Mouse (Mus musculus) cerebellum, adult 9-10 months (tissue): ENCODE results near the gene Gpd1l.
A peak's percentile ranks its signal among the peaks of the same experiment; 100 is the strongest.

Source experiments
- DNase-seq: peaks from one replicate; pipeline ENCODE4 v3.0.0; 2022

Gene Gpd1l

DNA sequence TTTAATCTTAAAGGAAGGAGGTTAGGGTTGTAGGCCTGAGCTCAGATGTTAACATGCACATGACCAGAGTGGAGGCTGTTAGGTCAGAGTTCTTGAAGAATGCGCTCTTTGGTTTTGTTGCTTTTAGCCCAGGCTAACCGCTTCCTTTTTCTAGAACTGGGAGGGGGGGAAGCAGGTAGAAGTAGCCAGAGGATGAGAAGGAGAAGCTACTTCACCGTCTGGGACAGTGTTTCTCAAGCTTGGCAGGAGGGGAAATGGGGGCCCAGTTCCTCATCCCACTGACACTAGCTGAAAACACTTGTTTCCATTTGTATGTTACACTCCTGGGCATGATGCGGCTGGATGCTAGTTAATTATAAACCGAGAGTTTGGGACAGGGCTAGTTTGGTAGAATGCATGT is 8.2 kb downstream of the Gpd1l start:
- no peak for DNase-seq

DNA sequence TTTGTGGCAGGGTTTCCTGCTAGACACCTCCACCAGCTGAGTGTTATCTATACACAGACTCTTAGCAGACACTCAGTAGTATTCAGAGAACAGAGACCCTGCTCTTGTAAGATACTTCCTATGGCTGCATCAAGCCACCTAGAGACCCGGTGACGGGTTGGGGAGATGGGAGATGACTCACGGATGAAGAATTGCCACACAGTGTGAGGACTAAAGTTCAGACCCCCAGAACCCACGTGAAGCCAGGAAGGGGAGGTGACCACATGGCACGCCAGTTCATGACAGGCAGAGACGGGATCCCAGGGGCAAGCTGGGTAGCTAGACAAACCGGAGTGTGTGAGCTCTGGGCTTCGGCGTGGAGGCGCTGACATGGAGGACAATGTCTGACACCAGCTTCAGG is 8.7 kb downstream of the Gpd1l start:
- DNase-seq: no peak

DNA sequence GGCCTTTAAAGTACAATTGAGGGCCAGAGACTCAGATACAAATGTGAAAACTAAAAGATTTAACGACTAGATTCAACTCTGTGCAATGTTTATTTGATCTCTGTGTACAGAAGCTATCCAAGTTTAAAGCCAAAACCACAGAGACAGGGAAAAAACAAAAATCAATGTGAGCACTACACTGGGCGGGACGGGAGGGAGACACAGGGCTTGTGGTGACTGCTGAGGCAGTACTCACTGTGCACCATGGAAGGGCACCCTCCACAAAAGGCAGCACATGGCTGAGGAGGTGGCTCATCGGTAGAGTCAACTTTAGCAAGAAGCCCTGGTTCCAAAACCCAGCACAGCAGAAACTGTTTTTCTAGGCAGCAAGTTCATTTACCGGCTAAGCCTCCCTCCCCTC is 9.3 kb downstream of the Gpd1l start:
- no peak for DNase-seq

DNA sequence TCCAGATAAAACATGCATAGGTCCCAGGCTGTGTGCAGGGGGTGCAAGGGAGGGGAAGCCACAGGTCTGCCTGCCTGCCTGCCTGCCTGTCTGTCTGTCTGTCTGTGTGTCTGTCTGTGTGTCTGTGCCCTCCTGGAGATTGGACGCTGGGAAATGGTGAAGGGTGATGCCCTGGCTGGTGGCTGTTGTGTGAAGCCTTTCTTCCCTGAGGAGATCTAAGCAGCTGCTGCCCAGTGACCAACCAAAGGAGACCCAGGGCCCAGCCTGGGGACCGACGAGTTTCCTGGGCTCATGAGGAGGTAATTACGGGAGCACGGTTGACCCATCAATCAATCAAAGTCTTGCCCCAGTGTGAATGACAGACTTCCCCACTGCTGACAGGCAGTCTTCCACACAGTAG is 11.6 kb downstream of the Gpd1l start:
- DNase-seq: no peak

DNA sequence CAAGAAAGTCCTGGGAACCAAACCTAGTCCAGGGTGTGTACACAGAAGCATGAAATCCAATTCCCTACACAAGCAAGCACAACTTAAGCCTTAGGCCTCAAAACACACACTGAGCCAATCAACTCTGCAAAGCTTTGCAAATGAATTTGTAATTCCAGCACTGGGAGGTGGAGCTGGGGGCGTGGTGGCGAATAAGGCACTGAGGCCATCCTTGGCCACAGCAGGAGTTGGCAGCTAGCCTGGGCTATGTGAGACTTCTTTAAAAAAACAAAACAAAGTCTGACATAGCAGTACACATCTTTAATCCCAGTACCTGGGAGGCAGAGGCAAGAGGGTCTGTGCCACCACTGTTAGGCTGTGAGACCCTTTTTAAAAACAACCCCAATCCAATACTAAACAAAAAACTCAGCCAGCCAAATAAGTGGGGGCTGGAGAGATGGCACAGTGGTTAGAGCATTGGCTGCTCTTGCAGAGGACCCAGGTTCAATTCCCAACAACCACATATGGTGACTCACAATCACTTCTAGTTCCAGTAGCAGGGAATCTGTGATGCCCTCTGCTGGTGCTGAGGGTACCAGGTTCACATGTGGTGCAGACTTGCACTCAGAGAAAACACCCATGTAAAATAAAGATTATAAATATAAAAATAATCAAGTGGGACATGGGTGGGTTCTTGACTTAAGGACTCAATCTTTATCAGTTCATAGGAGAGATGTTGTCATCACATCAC is 12.3 kb downstream of the Gpd1l start:
- peak; percentile 41 for DNase-seq

DNA sequence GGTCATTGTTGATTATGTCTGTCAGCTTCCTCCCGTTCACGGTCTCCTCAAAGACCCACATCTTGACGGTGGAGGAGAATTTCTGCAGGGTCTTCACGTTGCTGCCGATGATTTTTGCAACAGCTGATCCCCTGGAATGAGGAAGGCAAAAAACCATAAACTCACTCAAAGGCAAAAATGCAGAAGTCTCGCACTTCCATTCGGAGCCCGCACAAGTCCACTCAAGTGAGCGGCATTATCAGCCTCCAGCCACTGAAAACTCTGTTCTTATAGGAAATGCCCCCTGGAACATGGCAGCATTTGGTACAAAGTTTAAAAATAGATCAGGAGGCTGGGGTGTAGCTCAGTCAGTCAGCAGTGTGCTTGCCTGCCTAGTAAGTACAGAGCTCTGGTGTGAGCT is 13.2 kb downstream of the Gpd1l start:
- no peak for DNase-seq

DNA sequence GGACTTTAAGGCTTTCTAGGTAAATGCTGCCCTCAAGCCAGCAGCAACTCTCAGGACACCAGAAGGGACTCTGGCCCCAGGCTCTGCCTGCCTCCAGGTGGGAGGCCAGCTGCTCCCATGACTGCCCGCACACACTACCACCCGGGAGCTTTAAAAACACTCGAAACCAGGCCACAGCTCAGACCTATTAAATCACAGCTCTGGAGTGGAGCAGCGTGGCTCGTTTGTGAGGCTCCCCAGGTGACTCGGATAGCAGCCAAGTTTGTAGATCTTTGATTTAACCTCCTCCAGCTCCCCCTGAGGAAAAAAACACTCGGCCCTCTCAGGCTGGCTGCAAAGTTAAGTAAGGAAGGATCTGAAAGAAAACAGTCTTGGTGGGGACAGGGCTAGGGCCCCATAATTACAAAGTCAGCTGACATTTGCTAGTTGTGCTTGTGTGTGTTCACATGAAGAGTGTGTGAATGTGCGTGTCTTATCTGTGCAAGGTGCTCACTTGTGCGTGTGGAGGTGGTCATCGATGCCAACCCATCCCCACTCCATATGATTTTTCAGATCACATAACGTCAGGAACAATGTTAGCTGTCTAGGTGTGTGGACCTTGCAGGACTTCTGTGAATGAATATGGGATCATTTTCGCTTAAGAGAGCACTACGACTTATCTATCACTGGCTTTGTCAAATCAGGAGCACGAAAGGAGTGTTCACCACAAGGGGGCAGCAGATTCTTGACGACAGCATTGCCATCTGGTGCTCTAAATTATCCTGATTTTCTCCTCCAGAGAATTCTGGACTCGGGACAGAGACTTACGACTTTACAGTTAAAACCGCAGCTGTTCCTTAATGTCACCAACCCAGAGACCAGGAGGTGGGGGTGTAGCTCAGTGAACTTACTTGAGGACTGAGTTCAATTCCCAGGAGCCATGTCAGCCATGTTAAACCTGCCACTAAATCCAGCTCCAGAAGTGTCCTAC is 20.8 kb downstream of the Gpd1l start:
- DNase-seq: peak; percentile 94

DNA sequence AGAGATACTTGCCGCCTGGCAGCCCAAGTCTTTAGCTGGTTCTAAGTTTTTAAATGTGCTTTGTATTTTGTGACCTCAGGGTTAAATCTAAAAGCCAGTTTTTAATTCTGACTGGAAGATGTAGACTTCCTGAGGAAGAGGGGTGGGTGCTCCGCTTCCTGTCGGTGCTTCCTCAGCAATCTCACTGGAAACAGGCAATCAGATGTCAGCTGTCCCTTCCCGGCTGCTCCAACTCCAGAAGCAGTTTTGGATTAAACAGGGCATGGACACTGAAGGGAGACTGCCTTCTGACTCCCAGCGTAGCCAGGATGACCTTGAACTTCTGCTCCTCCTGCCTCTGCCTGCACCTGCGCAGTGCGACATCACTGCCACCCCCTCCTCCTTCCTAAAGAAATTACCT is 26.3 kb downstream of the Gpd1l start:
- DNase-seq: no peak

DNA sequence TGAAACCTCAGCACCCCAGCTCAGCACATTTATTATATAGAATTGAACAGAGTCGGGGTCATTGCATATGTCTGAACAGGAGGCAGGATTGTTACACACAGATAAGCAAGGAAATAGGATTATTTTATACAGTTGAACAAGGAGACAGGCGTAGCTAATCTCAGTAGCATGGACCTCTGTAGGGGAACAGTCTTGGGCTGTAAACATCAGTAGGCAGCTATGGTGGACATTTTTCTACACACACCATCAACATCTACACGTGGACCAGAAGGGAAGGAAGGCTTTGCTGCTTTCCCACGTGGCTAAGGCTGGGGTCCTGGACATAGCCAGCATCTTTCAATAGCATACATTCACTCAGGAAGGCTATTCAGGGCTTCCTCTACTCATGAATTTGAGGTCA is 37.9 kb downstream of the Gpd1l start:
- DNase-seq: no peak

DNA sequence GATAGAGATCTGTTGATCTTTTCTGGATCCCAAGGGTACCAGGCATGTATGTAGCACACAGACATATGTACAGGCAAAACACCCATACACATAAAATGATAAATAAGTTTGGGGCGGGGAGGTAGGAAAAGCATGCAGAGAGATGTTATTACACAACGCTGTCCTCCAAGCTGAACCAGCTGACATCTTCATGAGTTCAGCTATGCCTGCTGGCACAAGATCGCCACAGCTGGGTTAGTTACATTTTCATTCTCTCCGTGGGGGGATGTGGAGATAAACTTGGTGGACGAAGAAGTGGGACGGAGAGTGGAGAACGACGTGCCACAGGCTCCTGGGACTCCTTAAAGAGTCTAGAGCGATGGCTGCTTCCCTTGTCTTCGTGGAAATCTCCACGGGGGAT is 40.8 kb downstream of the Gpd1l start:
- DNase-seq: no peak

DNA sequence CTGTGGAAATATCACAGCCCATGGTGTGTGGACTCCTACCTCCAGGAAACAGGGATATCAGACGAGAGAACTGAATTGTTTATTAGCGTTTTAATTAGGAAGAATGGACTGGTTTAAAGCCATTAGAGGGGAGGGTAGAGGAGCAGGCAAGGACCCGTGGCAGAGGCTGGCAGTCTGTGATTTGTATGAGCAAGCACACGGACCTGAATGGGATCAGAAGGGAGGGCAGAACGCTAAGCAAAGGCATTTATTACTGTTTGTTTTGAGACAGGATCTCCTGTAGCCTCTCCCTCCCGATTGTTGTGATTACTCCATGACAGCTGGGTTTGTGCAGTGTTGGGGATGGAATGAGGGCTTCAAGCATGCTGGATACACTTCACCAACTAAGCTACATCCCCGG is 43.4 kb downstream of the Gpd1l start:
- DNase-seq: no peak

DNA sequence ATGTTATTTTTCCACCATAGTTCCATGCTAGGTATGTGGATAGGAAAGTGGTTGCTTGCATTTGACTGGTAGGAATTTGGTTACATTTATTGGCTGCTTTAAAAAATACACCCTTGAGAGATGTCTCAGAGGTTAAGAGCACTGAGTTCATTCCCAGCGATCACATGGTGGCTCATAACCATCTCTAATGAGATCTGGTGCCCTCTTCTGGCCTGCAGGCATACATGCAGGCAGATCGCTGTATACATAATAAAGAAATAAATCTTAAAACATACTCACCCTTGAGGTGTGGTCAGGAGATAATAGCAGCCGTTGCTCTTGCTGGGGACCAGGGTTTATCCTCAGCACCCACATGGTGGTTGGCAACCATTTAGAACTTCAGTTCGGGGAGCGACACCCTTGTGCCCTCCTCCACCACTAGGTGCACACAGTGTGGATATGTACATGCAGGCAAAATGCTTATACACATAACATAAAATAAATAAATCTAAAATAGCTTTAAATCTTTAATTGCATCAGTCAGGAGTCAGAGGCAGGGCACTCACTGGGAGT is 44.9 kb downstream of the Gpd1l start:
- no peak for DNase-seq

DNA sequence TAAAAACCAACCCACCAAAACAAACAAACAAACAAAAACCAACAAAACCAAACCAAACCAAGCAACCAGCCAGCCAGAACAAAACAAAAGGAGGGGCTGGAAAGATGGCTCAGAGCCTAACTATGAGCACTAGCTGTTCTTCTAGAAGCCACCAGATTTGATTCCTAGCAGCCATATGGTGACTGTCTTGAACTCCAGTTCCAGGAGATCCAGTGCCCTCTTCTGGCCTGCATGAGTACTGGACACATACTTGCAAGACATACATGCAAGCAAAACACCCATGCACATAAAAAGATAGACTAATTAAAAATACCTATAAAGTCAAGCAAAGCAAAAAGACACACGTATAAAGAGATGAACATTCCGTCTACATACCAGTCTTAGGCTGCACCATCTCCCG is 46.1 kb downstream of the Gpd1l start:
- DNase-seq: no peak

DNA sequence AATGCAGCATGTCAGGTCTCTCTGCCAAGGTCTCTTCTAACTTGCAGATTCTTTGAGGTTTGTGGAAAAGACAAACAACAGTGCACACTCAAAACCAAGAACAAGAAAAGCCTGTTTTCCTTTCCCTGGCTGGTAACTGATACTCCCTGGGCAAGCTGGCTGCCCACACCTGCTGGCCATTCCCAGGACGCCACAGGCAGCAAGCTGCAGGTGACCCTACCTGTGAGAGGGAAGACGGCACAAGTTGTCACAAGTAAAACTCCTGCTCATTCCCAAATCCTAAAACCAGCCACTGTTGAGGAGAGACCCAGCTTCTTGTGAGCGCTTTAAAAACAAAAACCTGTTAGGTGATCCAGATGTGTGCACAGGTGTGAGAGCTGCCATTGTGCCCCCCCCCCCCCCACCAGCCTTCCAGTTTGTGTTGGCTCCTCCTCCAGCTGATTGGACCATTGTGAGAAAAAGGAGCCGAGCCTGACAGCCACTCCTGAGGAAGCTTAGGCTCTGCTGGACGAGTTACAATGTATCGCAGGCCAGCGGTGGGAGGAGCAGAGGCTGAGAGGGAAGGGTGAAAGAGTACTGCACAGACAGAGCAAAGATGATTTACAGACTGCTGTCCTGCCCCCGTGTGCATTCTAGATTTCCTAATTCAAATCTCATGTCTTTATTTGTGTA is 47.7 kb downstream of the Gpd1l start:
- DNase-seq: no peak

DNA sequence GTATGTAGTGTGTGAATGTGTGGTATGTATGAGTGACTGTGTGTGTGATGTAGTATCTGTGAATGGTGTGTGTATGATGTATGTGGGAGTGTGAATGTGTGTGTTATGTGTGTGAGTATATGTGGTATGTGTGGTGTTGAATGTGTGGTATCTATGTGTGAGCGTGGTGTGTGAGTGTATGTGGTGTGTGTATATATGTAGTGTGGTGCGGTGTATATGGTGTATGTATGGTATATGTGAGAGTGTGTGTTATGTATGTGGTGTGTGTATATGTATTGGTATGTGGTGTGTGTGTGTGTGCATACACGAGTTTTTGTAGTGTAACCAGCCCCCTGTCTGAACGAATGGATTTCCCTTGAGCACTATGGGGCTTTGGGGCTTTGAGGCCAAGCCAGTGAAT is 48.2 kb downstream of the Gpd1l start:
- DNase-seq: no peak

DNA sequence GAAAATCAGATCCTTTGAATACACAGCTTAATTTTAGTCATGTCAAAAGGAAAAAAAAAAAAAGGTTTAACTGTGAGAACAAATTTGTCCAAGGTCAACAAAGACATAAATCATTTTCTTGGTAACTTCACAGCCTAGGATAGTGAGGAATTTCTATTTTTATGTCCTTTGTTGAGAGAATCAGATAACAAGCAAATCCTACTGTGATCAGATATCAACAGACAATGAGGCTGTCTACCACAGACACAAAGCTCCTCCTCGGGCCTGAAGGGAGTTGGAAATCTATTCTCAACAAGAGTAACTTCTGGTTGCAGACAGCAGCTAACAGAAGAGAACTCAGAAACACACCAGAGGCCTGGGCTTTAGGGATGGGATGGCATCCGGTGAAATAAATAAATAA is 51.8 kb downstream of the Gpd1l start:
- no peak for DNase-seq

DNA sequence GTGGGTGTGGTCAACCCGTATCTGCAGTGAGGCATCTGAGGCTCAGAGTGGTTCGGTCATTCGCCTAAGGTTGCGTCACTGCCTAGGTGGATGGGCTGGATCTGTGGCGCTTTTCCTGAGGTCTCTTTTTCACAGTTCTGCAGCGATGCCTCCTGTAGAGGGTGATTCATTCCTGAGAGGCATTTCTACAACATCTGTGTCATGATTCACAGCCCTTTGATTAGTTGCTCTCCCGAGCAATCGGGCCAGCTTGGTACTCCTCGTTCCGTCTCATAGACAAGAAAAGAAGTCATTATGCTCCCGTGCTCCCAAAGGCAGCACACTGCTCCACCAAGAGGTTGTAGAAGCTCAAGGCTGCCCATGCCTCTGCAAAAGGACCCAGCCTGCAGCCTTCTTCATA is 78.5 kb downstream of the Gpd1l start:
- DNase-seq: no peak

DNA sequence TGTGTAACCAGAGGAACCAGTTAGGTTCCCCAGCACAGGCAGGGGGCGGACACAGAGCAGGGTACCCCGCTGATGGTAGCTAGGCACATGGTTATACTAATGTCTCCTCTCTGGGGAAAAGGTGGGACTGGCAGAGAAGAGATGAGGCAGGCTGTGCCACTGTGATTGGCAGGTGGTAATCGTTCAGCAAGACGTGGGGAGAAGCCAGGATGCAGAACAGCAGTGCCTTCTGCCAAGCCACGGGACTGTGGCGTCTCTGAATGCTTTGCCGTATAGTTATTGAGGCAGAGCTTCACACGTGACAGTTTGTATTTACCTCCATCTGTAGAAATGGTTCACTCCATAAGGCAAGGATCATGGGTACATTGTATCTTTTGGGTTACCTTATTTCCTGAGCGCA is 79.1 kb downstream of the Gpd1l start:
- DNase-seq: no peak

DNA sequence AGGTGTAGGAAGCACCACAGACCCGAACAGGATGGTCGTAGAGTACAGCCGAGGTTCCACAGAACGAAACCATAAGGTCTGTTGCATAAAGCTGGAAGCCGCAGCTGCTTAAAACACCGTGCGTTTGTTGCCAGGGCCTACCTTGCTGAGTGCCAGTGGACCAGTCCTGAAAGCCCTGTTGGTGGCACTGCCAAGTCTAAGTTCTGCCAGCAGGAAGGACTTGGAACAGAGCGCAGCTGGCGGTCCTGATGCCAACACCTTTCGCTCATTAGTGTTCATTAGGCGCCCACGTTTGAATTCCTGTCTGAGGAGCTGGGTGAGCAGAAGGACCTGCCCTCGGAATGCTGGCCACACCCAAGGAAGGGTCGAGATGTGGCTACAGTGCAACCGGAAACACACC is 80.5 kb downstream of the Gpd1l start:
- DNase-seq: no peak

DNA sequence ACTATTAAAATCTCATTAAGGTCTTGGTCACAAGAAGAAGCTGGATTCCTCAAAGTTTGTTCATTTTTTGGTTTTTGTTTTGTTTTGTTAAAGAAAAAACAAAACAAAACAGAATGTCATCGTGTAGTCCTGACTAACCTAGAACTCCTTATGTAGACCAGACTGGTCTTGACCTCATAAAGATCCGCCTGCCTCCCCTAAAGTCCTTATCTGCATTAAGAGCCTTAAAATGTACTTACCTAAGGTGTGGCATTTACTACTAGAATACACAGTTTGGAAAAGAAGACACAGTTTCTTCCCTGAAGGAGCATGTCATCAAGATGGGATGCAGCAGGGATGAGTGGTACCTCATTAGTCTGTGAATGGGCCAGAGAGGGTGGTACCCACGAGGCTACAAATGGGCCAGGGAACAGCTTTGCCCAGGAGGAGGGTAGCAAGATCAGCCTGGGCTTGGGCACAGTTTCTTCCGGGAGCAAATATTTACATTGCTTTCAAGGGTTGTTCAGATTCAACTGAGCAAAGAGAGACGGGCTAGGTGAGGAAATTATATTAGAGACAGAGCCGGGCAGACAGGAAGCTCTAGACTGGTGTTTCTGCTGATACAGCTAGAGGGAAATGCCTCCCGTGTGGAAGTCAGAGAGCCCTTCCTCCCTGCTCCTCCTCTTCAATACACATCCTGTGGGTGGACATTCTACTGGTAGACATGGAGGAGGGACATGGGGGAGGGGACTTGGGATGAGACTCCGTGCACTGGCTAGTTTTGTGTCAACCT is 82.2 kb downstream of the Gpd1l start:
- no peak for DNase-seq
